Mouse (Mus musculus): ENCODE results near the gene Zmym3.

The Zmym3 gene

DNA sequence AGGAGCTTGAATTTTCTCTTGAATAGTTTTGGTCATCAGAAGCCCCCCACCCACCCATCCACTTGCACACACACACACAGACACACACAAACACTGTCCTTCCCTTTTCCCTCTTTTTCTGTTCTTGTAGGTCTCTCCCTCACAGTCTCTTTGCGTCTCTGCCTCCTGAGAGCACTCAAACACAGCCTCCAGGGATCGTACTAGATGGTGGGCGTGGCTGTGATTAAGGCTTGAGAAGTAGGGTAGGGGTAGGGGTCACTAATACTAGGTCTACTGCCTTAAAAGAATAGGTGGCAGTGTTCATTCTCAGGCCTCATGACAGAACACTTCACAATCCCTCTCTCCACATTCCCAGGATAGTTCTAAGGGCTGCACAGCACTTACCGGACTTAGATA is at the start of gene Zmym3:
Zmym3 (minus strand) TSS at position 150 of the 396 bp plus-strand sequence.
- no peak for DNase-seq

DNA sequence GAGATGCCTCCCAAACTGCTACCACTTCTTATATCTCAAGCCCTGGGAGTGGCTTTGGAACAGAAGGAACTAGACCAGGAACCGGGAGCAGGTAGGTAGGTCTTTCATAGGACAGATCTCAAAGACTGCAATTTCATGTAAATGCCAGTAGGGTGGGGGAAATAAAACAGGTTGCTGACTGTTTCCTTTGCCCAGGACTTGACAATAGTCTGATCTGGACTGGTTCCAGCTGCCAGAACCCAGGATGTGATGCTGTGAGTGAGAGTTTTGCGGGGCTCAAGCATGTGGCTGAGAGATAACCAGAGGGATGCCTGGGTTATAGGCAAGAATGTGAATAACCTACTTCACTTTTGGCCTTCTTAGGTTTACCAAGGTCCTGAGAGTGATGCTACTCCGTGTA is 30.9 kb upstream of the Zmym3 start:
- no peak for DNase-seq

DNA sequence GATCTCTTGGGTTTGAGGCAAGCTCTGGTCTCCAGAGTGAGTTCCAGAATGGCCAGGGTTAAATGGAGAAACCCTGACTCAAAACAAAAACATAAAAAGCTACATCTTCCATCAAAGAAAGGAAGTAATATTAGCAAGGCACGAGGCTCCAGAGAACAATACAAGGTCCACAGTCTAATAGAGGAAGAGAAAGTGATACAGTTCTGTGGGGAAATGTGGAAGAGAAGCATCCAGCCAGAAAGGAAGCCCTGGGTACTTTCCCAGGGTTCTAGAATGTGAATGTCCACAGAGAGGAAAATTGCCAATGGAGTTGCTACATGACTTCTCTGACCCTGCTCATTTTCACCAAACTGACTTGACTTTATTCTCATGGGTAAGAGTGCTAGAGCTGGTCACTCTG is 30.5 kb upstream of the Zmym3 start:
- DNase-seq = no peak

DNA sequence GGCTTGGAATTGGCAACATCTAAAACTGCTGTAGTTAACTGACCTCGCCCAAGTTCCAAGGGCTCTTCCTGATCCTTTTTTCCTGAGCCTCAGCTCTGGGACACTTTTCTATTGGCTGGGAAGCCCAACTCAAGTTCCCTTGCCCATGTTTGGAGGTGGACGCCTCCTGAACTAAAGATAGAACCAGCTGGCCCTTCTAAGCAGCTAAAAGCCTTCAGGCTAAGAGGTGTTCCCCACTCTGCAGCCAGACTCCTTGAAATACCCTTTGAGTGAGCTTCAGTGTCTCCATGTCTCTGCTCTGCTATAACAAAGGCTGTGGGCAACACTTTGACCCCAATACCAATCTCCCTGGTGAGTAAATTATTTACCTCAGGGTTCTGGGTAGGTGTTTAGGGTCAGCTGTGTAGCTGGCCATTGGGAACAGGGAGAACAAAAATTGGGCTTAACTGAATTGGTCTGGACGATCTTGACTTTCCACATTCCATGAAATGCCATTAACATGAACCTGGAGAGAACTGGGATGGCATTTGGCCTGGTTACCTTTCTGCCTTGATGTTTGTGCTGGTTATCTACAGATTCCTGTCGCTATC is 28.3 kb upstream of the Zmym3 start, which contains the start of gene Itgb1bp2:
Itgb1bp2 (plus strand) TSS at position 203 of the 590 bp plus-strand sequence.
- DNase-seq = no peak

DNA sequence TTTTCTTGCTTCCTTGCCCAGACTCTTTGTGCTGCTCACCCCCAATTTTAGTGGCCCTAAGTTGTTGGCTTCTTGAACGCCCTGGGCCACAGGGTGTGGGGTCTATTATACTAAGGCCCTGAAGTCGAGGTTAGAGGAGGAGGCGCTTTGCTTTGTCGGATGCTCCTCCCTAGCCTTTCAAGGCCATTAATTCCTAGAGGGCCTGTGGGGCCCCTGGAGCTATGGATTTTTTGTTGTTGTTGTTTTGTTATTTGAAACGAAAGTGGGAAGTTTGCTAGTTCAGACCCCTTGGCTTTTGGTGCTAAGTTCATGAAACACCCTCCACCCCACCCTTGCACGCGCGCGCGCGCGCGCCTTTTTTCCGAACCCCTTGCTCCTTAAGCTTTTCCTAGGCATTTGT is 9.3 kb upstream of the Zmym3 start:
- DNase-seq = peak in 1 of 2 experiments; percentile 13

DNA sequence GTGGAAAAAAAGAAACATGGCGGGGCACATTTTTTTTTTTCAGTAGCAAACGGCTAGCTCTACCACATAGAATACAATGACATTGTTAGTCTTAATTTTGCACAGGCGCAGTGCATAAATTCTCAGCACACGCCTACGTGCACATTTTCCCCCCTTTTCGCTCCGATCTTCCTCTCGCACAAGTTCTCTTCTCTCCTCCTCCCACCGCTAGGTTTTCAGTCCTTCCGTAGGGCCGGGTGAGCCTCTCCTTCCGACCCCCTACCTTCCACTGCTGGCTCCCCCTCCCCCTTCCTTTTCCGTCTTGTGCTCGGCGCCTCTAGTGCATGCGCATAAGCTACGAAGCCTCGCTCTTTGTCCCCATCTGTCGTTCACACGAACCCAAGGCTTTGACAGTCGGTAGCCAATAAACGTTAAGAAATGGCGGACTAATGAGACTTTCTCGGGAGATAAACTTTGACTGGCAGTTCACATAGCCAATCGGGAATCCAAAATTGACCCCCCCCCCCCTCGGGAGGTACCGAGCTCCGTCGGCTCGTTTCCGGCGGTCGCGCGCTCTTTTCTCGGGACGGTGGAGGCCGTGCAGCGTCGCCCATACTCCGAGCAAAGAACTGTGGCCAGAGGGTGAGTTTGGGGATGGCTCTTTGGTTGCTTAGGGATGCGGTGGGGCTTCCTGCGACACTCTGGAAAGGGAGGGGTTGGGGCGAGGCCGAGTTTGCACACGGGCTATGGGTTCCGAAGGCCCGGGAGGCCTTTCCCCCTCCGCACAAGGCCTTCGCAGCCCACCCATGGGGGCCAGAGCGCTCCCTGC is 8.7 kb upstream of the Zmym3 start, which contains the start of gene Nono:
Nono (plus strand) TSS at position 177 of the 808 bp plus-strand sequence.
- DNase-seq = peak; percentile 62 to 74

DNA sequence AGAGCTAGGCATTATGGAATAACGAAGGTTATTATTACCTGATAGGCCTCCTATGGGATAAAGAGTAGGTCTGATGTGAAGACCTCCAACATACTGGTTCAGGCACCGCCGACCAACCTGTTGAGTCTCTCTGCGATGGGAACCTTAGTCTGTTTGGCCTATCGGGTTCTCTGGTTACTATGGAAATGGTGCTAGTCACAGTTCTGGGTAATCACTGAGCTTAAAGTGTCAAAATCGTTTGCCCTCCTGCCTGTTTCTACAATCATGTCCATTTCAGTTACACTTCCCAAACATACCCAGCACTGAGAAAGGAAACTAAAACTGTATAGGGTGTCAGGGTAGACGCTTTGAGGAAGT is 8.1 kb upstream of the Zmym3 start:
- DNase-seq = peak in 1 of 2 experiments; percentile 8

DNA sequence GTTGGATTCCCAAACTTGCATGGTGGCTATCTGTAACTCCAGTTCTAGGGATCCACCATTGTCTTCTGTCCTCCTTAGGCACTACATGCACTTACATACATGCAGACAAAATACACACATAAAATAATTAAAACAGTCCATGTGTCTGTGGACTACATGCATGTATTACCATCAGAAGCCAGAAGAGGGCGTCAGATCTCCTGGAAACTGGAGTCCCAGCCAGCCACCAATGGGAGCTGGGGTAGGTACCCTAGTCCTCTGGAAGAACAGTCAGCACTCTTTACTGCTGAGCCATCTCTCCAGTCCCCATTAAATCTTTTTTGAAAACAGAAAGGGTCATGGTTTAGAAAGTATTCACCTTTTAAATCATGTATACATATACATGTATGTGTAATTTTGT is 7.1 kb upstream of the Zmym3 start:
- DNase-seq = no peak

DNA sequence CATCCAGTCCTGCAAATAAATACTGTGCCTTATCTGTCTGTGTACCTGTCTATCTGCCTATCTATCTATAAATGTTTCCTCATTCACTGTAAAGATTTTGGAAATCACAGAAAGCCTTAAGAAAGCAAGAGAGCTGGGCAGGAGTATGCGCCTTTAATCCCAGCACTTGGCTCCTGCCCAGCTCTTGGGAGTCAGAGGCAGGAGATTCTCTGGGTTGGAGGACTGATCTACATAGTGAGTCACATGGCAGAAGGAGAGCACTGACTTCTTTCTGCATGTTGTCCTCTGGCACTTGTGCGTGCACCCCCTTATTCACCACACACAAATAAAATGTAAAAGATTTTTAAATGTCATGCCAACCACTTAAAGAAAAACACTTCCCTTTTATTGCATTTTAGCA is 2.8 kb upstream of the Zmym3 start:
- DNase-seq = no peak

DNA sequence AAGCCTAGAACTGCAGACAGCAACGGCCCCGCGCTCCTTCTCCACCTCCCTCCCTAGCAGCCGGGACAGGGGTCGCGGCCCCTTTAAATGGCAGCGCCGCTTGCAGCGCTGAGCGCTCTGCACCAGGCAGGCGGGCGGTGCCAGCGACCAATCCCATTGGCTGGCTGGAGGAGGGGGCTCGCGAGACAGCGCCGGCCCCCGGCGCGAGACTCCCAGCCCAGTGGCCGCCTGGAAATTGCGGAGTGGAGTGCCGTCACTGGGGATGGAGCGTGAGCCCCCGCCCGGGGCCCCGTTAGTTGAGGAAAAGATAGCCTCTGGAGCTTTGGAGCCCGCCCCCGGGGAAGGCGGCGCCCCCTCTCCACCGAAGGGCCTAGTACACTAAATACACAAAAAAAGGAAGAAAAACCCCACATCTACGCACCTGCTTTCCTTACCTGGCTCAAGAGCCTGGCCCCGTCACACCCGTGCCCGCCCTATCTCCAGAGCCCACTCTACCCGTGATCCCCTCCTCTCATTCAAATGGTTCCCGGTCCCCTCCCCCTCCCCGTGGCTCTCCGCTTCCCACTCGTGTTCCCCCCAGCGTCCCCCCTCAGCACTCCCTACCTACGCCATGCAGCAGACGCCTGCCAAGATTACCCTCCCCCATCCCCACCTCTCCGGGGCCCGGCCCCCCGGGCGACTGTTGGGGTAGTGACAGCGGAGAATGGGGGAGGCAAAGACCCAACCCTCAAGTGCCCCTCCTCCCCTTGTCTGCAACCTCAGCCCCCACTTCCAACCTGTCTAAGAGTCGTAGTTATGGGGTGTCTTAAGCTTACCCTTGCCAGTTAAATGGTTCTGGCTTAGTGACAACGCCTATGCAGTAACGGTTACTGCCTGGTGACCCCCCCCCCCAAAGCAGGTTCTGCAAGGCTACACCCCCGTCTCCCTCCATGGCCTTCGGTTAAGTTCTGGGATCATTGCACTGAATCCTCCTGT is 637 bp downstream of the Zmym3 start:
- DNase-seq = peak; percentile 70 to 74

DNA sequence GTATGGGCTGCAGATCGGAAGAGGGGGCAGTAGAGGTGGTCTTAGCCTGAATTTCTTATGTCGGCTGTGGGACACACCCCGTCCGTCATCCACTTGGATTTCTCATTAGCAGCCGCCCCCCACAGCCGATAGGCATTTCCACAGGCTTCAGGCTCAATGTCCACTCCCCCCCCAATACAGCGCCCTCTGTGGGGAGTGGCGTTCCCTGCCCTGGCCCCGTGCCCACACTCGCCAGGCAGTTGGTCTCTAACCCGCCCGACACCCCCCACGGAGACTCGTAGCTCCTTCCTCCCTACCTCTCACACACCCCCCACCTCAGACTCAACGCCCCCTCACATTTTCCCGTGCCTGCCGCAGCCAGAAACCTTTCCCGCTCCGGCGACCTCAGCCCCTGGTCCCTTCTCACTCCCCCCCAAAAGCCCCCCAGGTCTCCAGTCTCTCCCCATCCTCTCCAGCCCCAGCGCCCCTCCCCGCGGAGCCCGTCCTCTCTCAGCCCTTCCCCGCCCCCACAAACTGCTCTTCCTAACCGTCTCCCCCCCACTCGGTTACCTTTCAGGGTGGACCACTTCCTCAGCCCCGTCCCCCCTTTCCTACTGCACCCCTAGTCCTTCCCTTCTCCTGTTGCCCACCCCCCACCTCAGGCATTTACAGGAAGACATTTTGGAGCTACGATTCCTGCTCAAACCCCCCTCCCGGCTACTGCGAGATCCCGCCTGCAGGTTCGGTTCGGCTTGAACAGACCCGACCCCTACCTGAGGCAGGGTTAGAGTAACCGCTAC is 1.5 kb downstream of the Zmym3 start:
- DNase-seq = peak; percentile 22 to 29

DNA sequence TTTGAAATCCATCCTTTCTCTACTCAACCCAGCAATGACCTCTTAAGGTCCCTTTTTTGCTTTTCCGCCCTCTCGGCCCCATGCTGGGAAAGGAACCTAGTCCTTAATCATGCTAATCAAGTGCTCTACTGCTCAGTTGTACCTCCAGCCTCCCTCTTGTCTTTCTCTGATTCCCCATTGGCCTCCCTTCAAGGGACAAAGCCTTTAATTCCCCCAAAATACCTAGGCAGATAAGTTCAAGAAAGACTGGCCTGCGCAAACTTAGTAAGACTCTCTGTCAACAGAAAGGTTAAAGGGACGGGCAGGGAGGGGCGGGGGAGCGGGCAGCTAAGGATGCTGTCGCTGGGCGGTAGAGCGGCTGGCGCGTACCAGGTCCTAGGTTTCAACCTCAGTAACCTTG is 24.2 kb downstream of the Zmym3 start:
- DNase-seq = no peak

DNA sequence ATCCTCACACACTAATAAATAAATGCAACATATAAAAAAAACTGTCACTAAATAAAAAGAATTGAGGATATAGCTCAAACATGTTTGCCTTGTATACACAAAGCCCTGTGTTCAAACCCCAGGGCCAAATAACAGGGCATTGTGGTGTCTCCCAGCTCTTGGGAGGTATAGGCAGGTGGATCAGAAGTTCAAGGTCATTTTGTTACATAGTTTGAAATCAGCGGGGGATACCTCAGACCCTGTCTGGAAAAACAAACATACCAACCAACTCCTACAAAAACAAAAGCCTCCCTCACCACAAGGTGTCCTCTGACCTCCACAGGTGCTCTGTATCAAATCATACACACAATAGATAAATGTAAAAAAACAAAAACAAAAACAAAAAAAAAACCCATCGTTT is 26.3 kb downstream of the Zmym3 start:
- DNase-seq = no peak

DNA sequence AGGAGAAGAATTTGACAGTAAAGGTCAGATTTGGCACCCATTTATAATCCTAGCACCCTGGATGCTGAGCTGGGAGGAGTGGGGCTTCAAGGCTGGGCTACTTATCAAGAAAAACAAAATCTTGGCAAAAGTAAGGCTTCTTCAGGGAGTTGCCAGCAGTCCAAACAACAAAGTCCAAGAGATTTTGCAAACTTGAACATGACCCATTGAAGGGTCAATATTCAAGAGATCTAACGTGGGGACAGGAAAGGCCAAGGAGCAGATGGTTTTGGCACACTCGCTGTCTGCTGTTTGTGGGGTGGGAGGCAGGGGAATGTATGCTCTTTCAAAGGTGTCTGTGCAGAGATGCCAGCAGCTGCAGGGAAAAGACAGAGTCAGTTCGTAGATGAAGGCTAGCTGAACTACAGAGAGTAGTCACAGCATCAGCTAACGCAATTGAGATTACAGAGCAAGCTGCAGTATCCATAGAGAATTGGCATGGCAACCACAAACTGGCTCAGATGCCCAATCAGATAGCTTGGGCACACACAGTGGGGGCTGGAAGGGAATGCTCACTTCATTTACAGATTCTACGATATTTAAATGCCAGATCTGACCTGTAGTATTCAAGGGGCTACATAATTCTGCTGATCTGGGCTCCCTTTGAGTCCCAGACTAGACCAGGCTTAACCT is 31.6 kb downstream of the Zmym3 start:
- DNase-seq = no peak

DNA sequence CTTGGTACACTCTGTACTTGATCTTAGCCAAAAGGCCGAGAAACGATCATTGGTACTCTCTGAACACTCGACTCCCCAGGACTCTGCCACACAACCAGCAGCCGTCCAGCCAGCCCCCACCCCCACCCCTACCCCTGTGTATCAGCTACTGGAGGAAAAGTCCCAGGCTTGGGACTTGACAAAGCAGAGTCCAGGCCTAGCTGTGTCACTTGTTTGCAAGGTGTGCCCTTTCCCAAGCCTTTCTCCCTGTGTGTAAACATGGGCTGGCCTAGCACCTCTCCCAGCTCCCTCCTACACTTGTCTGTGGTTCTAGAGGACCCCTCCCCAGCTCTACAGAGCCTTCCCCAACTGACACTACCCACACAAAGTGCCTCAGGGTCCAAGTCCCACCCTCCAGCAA is 34.4 kb downstream of the Zmym3 start:
- no peak for DNase-seq

DNA sequence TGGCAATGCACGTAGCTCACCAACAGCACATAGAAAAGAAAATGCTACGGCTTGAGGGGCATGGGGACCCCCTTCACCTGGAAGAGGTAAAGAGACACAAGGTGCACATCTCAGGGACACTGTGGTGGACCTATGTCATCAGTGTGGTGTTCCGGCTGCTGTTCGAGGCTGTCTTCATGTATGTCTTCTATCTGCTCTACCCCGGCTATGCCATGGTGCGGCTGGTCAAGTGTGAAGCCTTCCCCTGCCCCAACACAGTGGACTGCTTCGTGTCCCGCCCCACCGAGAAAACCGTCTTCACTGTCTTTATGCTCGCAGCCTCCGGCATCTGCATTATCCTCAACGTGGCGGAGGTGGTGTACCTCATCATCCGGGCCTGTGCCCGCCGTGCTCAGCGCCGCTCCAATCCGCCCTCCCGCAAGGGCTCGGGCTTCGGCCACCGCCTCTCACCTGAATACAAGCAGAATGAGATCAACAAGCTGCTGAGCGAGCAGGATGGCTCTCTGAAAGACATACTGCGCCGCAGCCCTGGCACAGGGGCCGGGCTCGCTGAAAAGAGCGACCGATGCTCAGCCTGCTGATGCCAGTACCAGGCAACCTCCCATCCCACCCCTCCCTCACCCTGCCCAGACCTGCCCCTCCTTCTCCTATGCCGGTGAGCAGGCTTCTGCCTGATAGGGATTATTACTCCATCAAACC is 36.1 kb downstream of the Zmym3 start:
- DNase-seq = no peak

DNA sequence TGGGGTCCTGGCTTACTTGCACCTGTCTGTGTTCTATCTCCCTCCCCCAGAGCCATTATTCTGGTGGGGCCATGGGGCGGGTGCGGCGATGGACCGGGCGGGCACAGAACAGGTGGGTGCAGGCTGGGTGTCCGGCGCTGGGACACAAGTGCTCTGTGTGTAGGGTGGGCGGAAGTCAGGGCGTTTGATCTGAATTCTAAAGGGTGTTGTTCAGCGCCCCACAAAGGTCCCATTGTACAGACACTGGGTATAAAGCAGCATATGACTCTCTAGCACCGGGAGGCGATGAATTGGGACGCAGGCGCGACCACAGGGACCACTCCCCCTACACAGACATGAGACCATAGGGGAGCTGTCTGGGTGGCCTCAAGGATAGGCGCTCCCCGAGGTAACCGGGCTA is 37.2 kb downstream of the Zmym3 start:
- no peak for DNase-seq

DNA sequence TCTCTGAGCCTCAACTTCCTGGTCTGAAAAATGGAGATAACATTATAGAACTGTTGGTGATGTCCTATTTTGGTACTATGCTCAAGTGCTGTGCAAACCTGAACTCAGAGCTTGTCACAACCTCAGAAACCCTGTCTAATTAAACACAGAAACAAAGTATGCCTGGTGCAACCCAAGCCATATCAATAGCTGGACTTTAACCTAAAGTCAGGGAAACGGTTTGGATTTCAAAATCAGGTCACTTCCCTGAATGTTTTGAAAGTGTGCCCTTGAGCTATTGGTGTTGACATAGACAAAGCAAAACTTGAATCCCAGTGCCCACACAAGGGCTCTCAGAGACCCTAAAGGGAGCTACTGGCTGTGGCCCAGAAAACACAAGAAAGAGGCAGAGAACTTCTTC is 40.9 kb downstream of the Zmym3 start:
- DNase-seq = no peak

DNA sequence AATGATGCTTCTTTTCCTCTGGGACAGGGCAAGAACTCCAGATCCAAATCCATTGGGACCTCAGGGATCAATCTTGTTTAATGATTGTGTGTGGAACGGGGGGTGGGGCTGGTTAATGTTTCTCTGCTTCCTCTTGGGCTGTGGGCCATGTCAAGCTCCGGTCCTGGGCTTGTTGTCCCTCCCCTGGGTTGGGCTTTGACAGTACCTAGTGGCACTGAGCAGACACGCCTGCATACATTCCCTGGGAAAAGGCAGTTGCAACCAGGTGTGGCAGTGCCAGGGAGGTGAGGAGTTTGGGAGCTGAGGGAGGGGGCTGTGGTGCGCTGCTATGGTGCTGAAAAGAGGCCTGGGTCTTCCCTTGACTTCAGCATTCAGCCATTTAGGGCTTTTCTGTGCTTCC is 43.6 kb downstream of the Zmym3 start:
- no peak for DNase-seq

DNA sequence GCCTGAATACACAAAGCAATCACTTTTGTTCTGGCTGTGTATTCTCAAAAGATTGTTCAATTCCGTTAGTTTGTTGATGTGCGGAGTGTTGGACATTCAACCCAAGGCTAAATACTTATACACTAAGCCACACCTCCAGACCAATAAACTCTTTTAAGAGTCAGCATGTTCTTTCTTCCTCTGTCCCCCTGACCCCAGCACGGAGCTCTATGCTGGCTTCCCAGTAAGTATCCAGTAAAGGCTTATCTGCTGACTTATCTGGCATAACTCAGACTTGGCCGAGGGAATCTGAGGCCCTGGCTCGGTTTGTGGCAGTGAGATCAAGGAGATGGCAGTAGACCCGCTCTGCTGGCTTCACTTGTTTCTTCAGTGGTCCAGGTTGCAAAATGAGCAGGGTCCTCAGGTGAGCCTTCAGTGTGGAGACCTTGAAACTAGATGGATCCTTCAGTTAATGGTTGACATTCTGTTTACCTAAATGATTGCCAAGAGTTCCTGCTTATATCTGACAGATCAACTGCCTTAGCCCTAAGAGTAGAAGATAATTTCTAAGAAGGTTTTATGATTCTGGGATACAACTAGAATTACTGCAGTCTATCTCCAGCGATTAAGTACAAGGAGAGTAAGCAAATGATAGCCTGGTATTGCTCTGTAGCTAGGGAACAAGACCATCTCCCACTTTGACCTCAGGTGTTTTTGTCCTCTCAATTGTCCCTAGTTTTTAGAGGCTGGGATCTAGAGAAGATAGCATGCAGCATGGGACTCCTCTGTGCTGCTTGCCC is 44.3 kb downstream of the Zmym3 start, which contains the start of gene Gjb1:
Gjb1 (plus strand) TSS at position 189 of the 779 bp plus-strand sequence.
- no peak for DNase-seq

Data from spleen, adult 18-20 months (tissue).